Comparison of ENCODE assay signal across 8 mouse cellular contexts in genomic region chr1:180810976-180811375, GRCm38 (mm10). TPM values are rescaled to one million over a fixed set of nuclear protein-coding genes. Genes with fewer than 3 reads are reported as not detected.
DNase-seq lines count a peak whose midpoint lies in the region; ATAC-seq lines count a peak whose summit lies in the region.

No protein-coding gene starts in this region.

- H3K4me3 ChIP-seq in neural tube, embryonic 11.5 days (ENCODE audit: low read depth, low read length): peak overlapping the region; percentile 99
- H3K4me3 ChIP-seq in intestine, embryonic 14.5 days (ENCODE audit: low read depth, low read length): peak overlapping the region; percentile 86
- peak overlapping the region; percentile 97 for H3K4me3 ChIP-seq in neural tube, embryonic 13.5 days

- peak; percentile 68 for DNase-seq in CD4-positive, CD25-positive, alpha-beta regulatory T cell, adult 2 months (ENCODE audit: low read depth, low spot score)
- DNase-seq in neural tube, embryonic 11.5 days (ENCODE audit: low spot score): no peak
- DNase-seq in neural tube, embryonic 10.5 days (ENCODE audit: extremely low spot score, low spot score): no peak
- DNase-seq in intestine, embryonic 14.5 days (ENCODE audit: low spot score): no peak
- DNase-seq in adrenal gland, postnatal 4 days (ENCODE audit: low spot score in 2 of 2): no peak

- no peak overlapping the region for H3K27ac ChIP-seq in neural tube, embryonic 11.5 days (ENCODE audit: low read depth, low read length)
- H3K27ac ChIP-seq in intestine, embryonic 14.5 days (ENCODE audit: low read depth): no peak overlapping the region
- no peak overlapping the region for H3K27ac ChIP-seq in neural tube, embryonic 13.5 days (replicated peaks)

- WGBS in neural tube, embryonic 11.5 days: 86% methylated on average over 7 of the region's 7 CpGs
- WGBS in intestine, embryonic 14.5 days: 62% methylated on average over 7 of the region's 7 CpGs
- WGBS in neural tube, embryonic 13.5 days: 76% methylated on average over 7 of the region's 7 CpGs

- peak overlapping the region; percentile 39 for H3K4me2 ChIP-seq in neural tube, embryonic 11.5 days (ENCODE audit: low read depth)
- peak overlapping the region; percentile 55 for H3K4me2 ChIP-seq in intestine, embryonic 14.5 days (ENCODE audit: low read length)
- peak overlapping the region; percentile 65 for H3K4me2 ChIP-seq in neural tube, embryonic 13.5 days

- H3K4me1 ChIP-seq in neural tube, embryonic 11.5 days (ENCODE audit: control insufficient read depth, insufficient read depth, low read length): peaks cover 11% of the 10 kb centered on the region; the same call in 1 of the 2 replicates
- peaks cover 13% of the 10 kb centered on the region; the same call in 1 of the 2 replicates for H3K4me1 ChIP-seq in intestine, embryonic 14.5 days (replicated peaks; ENCODE audit: control insufficient read depth, insufficient read depth, low read length)
- H3K4me1 ChIP-seq in neural tube, embryonic 13.5 days (replicated peaks): peaks cover 65% of the 10 kb centered on the region

- no peaks in the 10 kb centered on the region for H3K9me3 ChIP-seq in neural tube, embryonic 11.5 days (ENCODE audit: control insufficient read depth, low read length)
- H3K9me3 ChIP-seq in intestine, embryonic 14.5 days (ENCODE audit: control insufficient read depth, low read length): no peaks in the 10 kb centered on the region
- H3K9me3 ChIP-seq in neural tube, embryonic 13.5 days: no peaks in the 10 kb centered on the region

- no peak overlapping the region for H3K9ac ChIP-seq in neural tube, embryonic 11.5 days (ENCODE audit: low read length)
- no peak overlapping the region for H3K9ac ChIP-seq in intestine, embryonic 14.5 days (ENCODE audit: low read length)
- H3K9ac ChIP-seq in neural tube, embryonic 13.5 days: 0 out of 2 replicates have a peak overlapping the region, but pooled peaks have one; percentile 52

- no peak for ATAC-seq in CD4-positive, CD25-positive, alpha-beta regulatory T cell, adult 4 months
- no peak for ATAC-seq in neural tube, embryonic 11.5 days (ENCODE audit: insufficient read depth, low FRiP score, low TSS enrichment)
- ATAC-seq in intestine, embryonic 14.5 days (replicated peaks; ENCODE audit: low FRiP score, low TSS enrichment, low read depth): no peak
- ATAC-seq in neural tube, embryonic 13.5 days (ENCODE audit: low read depth): no peak
- ATAC-seq in monocyte, adult 5-6 weeks (replicated peaks; ENCODE audit: insufficient number of reproducible peaks, low FRiP score, low TSS enrichment, poor library complexity, severe bottlenecking): no peak

- peaks cover 25% of the 10 kb centered on the region for H3K36me3 ChIP-seq in neural tube, embryonic 11.5 days (ENCODE audit: control insufficient read depth, insufficient read depth, low read length)
- peaks cover 51% of the 10 kb centered on the region for H3K36me3 ChIP-seq in intestine, embryonic 14.5 days (ENCODE audit: control insufficient read depth, insufficient read depth, low read length)
- peaks cover 44% of the 10 kb centered on the region for H3K36me3 ChIP-seq in neural tube, embryonic 13.5 days

- H3K27me3 ChIP-seq in neural tube, embryonic 11.5 days (ENCODE audit: control insufficient read depth, insufficient read depth, low read length): no peaks in the 10 kb centered on the region
- no peaks in the 10 kb centered on the region for H3K27me3 ChIP-seq in intestine, embryonic 14.5 days (replicated peaks; ENCODE audit: control insufficient read depth, insufficient read depth, low read length)
- H3K27me3 ChIP-seq in neural tube, embryonic 13.5 days: no peaks in the 10 kb centered on the region

RNA-seq across cellular contexts. Expression of gene H3f3a, which starts 2.8 kb away (rescaled TPM):
- polyA plus RNA-seq in CD4-positive, CD25-positive, alpha-beta regulatory T cell, adult 4 months (2017; shearing (Covaris generic)): 100 to 1,000 TPM; 579 to 648 TPM
- 3,301 and 3,463 TPM in 2 replicates for polyA plus RNA-seq in neural tube, embryonic 11.5 days (2014; fragmentation: Nextera tagmentation; extraction: Ambion mirVana)
- 2,025 and 2,200 TPM in 2 replicates for polyA plus RNA-seq in intestine, embryonic 14.5 days (2014; fragmentation: Nextera tagmentation; extraction: Ambion mirVana)
- polyA plus RNA-seq in neural tube, embryonic 13.5 days (2015; fragmentation: Nextera tagmentation; extraction: Ambion mirVana): 3,608 and 3,867 TPM in 2 replicates
- 1,440 to 2,544 TPM (median 2,182 TPM) in 3 replicates for total RNA-seq in monocyte, adult 5-6 weeks (2017)
- 1,000 to 10,000 TPM; 1,038 to 1,039 TPM for total RNA-seq in adrenal gland, postnatal 4 days (2021)

RNA-seq across cellular contexts. Expression of gene Sde2, which starts 40.0 kb away (rescaled TPM):
- polyA plus RNA-seq in CD4-positive, CD25-positive, alpha-beta regulatory T cell, adult 4 months (2017; shearing (Covaris generic)): 10 to 100 TPM; 44.4 to 50.2 TPM
- polyA plus RNA-seq in neural tube, embryonic 11.5 days (2014; fragmentation: Nextera tagmentation; extraction: Ambion mirVana): 34.7 and 37.8 TPM in 2 replicates
- 31.4 and 35.5 TPM in 2 replicates for polyA plus RNA-seq in intestine, embryonic 14.5 days (2014; fragmentation: Nextera tagmentation; extraction: Ambion mirVana)
- 25.7 and 33.7 TPM in 2 replicates for polyA plus RNA-seq in neural tube, embryonic 13.5 days (2015; fragmentation: Nextera tagmentation; extraction: Ambion mirVana)
- 45.3 to 50.4 TPM (median 49.6 TPM) in 3 replicates for total RNA-seq in monocyte, adult 5-6 weeks (2017)
- 10 to 100 TPM; 30.5 to 30.7 TPM for total RNA-seq in adrenal gland, postnatal 4 days (2021)
